Mouse (Mus musculus): Measurements from ENCODE around the gene Srms. TPM values are rescaled to one million over a fixed set of nuclear protein-coding genes. Genes with fewer than 3 reads are reported as not detected.

The Srms gene
- polyA plus RNA-seq, 1 experiment from 2014 or later = 0.15 TPM

GRCm38 (mm10) chr2:181237251-181238014 is 24.4 kb upstream of the Srms start:
- H3K9ac ChIP-seq (replicated peaks) = no peak overlapping the region
- WGBS = 90% methylated on average over 17 of the region's 17 CpGs
- H3K4me3 ChIP-seq = no peak overlapping the region
- H3K9me3 ChIP-seq = no peaks in the 10 kb centered on the region
- H3K27me3 ChIP-seq = 0 out of 2 replicates have a peak, but pooled peaks cover 3% of the 10 kb centered on the region
- H3K4me2 ChIP-seq (replicated peaks) = no peak overlapping the region
- no peak overlapping the region for H3K27ac ChIP-seq (replicated peaks)
- ATAC-seq (ENCODE audit: low FRiP score, low read depth) = no peak
- H3K36me3 ChIP-seq = no peaks in the 10 kb centered on the region
- H3K4me1 ChIP-seq = peaks cover 6% of the 10 kb centered on the region

GRCm38 (mm10) chr2:181235681-181236566 is 22.9 kb upstream of the Srms start:
- Histone ChIP-seq H3K4me3 (no peak overlapping the region), H3K27ac (replicated peaks) (no peak overlapping the region), H3K9me3 (no peaks in the 10 kb centered on the region), H3K9ac (replicated peaks) (0 out of 2 replicates have a peak overlapping the region, but pooled peaks have one; percentile 6), H3K27me3 (no peaks in the 10 kb centered on the region), H3K4me1 (no peaks in the 10 kb centered on the region), H3K36me3 (no peaks in the 10 kb centered on the region), H3K4me2 (replicated peaks) (no peak overlapping the region)
- 86% methylated on average over 23 of the region's 23 CpGs for WGBS
- no peak for ATAC-seq (ENCODE audit: low FRiP score, low read depth)

GRCm38 (mm10) chr2:181234680-181235079 is 21.7 kb upstream of the Srms start:
- ATAC-seq (ENCODE audit: low FRiP score, low read depth) = no peak
- Histone ChIP-seq H3K4me1 (no peaks in the 10 kb centered on the region), H3K27ac (replicated peaks) (no peak overlapping the region), H3K27me3 (no peaks in the 10 kb centered on the region; the same call in 1 of the 2 replicates), H3K4me3 (no peak overlapping the region), H3K9me3 (no peaks in the 10 kb centered on the region), H3K36me3 (no peaks in the 10 kb centered on the region), H3K4me2 (replicated peaks) (no peak overlapping the region), H3K9ac (replicated peaks) (no peak overlapping the region)
- 93% methylated on average over 11 of the region's 11 CpGs for WGBS

- Histone ChIP-seq H3K4me1 (no peaks in the 10 kb centered on the region), H3K4me3 (no peak overlapping the region), H3K27ac (replicated peaks) (no peak overlapping the region), H3K9ac (replicated peaks) (no peak overlapping the region), H3K9me3 (no peaks in the 10 kb centered on the region), H3K36me3 (no peaks in the 10 kb centered on the region), H3K4me2 (replicated peaks) (no peak overlapping the region), H3K27me3 (no peaks in the 10 kb centered on the region; the same call in 1 of the 2 replicates)
- ATAC-seq (ENCODE audit: low FRiP score, low read depth) = no peak
- WGBS = 87% methylated on average over 15 of the region's 15 CpGs
Measured at GRCm38 (mm10) chr2:181233443-181233842, 20.5 kb upstream of the Srms start.

- WGBS = 71% methylated on average over 20 of the region's 20 CpGs
- Histone ChIP-seq H3K9me3 (no peaks in the 10 kb centered on the region), H3K4me2 (replicated peaks) (peak overlapping the region; percentile 9; the same call in 1 of the 2 replicates), H3K27me3 (no peaks in the 10 kb centered on the region; the same call in 1 of the 2 replicates), H3K27ac (replicated peaks) (no peak overlapping the region), H3K4me3 (no peak overlapping the region), H3K9ac (replicated peaks) (no peak overlapping the region), H3K4me1 (no peaks in the 10 kb centered on the region), H3K36me3 (no peaks in the 10 kb centered on the region)
- ATAC-seq (ENCODE audit: low FRiP score, low read depth) = no peak
Measured at GRCm38 (mm10) chr2:181231171-181231570, 18.2 kb upstream of the Srms start.

- Histone ChIP-seq H3K27me3 (no peaks in the 10 kb centered on the region; the same call in 1 of the 2 replicates), H3K27ac (replicated peaks) (no peak overlapping the region), H3K4me1 (no peaks in the 10 kb centered on the region), H3K9ac (replicated peaks) (no peak overlapping the region), H3K9me3 (no peaks in the 10 kb centered on the region), H3K4me3 (no peak overlapping the region), H3K4me2 (replicated peaks) (no peak overlapping the region), H3K36me3 (no peaks in the 10 kb centered on the region)
- ATAC-seq (ENCODE audit: low FRiP score, low read depth) = no peak
- 71% methylated on average over 1 of the region's 1 CpGs for WGBS
Measured at GRCm38 (mm10) chr2:181228335-181228734, 15.3 kb upstream of the Srms start.

GRCm38 (mm10) chr2:181227122-181227521 is 14.1 kb upstream of the Srms start:
- Histone ChIP-seq H3K4me2 (replicated peaks) (no peak overlapping the region), H3K4me1 (no peaks in the 10 kb centered on the region), H3K36me3 (no peaks in the 10 kb centered on the region), H3K27ac (replicated peaks) (no peak overlapping the region), H3K9me3 (no peaks in the 10 kb centered on the region), H3K27me3 (no peaks in the 10 kb centered on the region; the same call in 1 of the 2 replicates), H3K4me3 (no peak overlapping the region), H3K9ac (replicated peaks) (no peak overlapping the region)
- 90% methylated on average over 3 of the region's 3 CpGs for WGBS
- no peak for ATAC-seq (ENCODE audit: low FRiP score, low read depth)

GRCm38 (mm10) chr2:181224994-181225393 is 12.0 kb upstream of the Srms start:
- Histone ChIP-seq H3K36me3 (no peaks in the 10 kb centered on the region), H3K4me3 (no peak overlapping the region), H3K27me3 (peaks cover 10% of the 10 kb centered on the region), H3K9ac (replicated peaks) (no peak overlapping the region), H3K4me2 (replicated peaks) (no peak overlapping the region), H3K9me3 (no peaks in the 10 kb centered on the region), H3K27ac (replicated peaks) (no peak overlapping the region), H3K4me1 (peaks cover 4% of the 10 kb centered on the region)
- 82% methylated on average over 2 of the region's 2 CpGs for WGBS
- no peak for ATAC-seq (ENCODE audit: low FRiP score, low read depth)

- Histone ChIP-seq H3K4me3 (peak overlapping the region; percentile 23; the same call in 1 of the 2 replicates), H3K9ac (replicated peaks) (no peak overlapping the region), H3K36me3 (no peaks in the 10 kb centered on the region), H3K27me3 (peaks cover 23% of the 10 kb centered on the region), H3K27ac (replicated peaks) (no peak overlapping the region), H3K9me3 (no peaks in the 10 kb centered on the region), H3K4me1 (peaks cover 12% of the 10 kb centered on the region), H3K4me2 (replicated peaks) (peak overlapping the region; percentile 57)
- WGBS = 34% methylated on average over 2 of the region's 2 CpGs
- ATAC-seq (ENCODE audit: low FRiP score, low read depth) = no peak
Measured at GRCm38 (mm10) chr2:181220361-181220760, 7.4 kb upstream of the Srms start.

- Histone ChIP-seq H3K36me3 (no peaks in the 10 kb centered on the region), H3K4me3 (peak within 1 kb of the TSS; percentile 23), H3K4me2 (replicated peaks) (peak within 1 kb of the TSS; percentile 57), H3K27ac (replicated peaks) (no peak within 1 kb of the TSS), H3K27me3 (peaks cover 23% of the 10 kb centered on the region), H3K4me1 (peaks cover 12% of the 10 kb centered on the region), H3K9ac (replicated peaks) (peak within 1 kb of the TSS; percentile 8; the same call in 1 of the 2 replicates), H3K9me3 (no peaks in the 10 kb centered on the region)
- 5% methylated on average over 25 of the region's 25 CpGs for WGBS
- peak; percentile 66; the same call in 1 of the 2 replicates for ATAC-seq (ENCODE audit: low FRiP score, low read depth)
Measured at GRCm38 (mm10) chr2:181219538-181220216, 6.7 kb upstream of the Srms start, which contains the start of gene Fndc11. Gene Fndc11 (plus strand): TSS chr2:181220013.

GRCm38 (mm10) chr2:181218881-181219485 is 6.0 kb upstream of the Srms start:
- peaks cover 12% of the 10 kb centered on the region for H3K4me1 ChIP-seq
- H3K4me2 ChIP-seq (replicated peaks) = peak overlapping the region; percentile 57; the same call in 1 of the 2 replicates
- no peak for ATAC-seq (ENCODE audit: low FRiP score, low read depth)
- H3K9me3 ChIP-seq = no peaks in the 10 kb centered on the region
- 56% methylated on average over 5 of the region's 5 CpGs for WGBS
- no peaks in the 10 kb centered on the region for H3K36me3 ChIP-seq
- peaks cover 29% of the 10 kb centered on the region for H3K27me3 ChIP-seq
- no peak overlapping the region for H3K9ac ChIP-seq (replicated peaks)
- no peak overlapping the region for H3K27ac ChIP-seq (replicated peaks)
- H3K4me3 ChIP-seq = no peak overlapping the region
